Mouse (Mus musculus): ENCODE data around the gene Cul1.

DNA sequence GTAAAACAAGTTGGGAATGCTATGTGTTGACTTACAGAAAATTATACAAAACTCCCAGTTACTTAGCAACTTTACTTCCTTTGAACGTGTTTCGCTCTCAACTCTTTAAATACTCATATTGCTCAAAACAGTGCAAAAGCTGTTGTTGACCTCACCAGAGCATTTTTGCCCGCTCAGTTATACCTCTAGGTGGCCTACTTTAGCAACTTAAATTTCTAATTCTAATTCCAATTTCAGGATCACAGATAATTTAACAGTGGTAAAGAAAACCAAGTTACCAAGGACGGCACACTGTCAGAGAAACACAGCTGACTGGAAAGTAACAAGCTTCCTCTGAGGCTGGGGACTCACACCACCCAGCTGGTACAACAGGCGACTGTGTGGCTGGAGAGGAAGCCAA, 108.2 kb downstream of the Cul1 start:
- TF ChIP-seq POLR2A (IDR thresholded peaks at IDR 0.05; ENCODE audit: control insufficient read depth, low read depth, low read length): no peak
- no peak for TF ChIP-seq CTCF (IDR thresholded peaks at IDR 0.05; ENCODE audit: control insufficient read depth, insufficient read depth, insufficient replicate concordance, low read depth, low read length)

Data from testis, adult 2 months (tissue).